Comparison of ENCODE assay signal across 25 mouse cellular contexts in the genomic region with DNA sequence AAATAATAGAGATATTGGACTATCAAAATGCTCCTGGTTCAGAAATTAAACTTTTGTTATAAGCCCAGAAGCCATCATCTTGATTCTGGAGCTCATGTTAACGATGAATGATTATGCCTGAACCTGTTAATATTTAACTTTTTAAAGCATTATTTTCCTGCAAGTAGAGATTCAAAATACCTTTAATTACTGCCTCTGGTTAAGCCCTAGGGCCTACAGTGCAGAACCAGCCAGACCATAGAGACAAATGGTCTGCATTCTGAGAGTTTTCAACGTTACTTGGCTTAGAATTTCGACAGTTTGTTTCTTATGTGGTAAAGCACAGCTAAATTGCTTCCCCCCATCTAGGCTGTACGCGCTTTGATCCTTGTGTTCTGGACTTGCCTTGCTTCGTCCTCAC.
A peak's percentile ranks its signal among the peaks of the same experiment; 100 is the strongest.
DNase-seq lines count a peak whose midpoint lies in the region; ATAC-seq and TF ChIP-seq lines count a peak whose summit lies in the region.
"Had no signal": no experiment of that assay in that cellular context is flagged by ENCODE, and none has a peak within 500 bp of the region (broad histone marks: within the 10 kb centered on the region; RNA-seq: fewer than 3 reads in every experiment).

No protein-coding gene starts in this region.

- no peak for TF ChIP-seq CTCF in ES-Bruce4 (IDR thresholded peaks at IDR 0.05; ENCODE audit: low read depth, low read length)
- no peak for TF ChIP-seq CTCF in kidney, postnatal 0 days (IDR thresholded peaks at IDR 0.05; ENCODE audit: low read depth)
- no peak for TF ChIP-seq CTCF in left cerebral cortex, adult 2 months (IDR thresholded peaks at IDR 0.05)
- TF ChIP-seq CTCF in lung, postnatal 0 days (IDR thresholded peaks at IDR 0.05), result no peak

- no peak overlapping the region for H3K4me2 ChIP-seq in kidney, embryonic 14.5 days (replicated peaks; ENCODE audit: low read depth, low read length)
- H3K4me2 ChIP-seq in kidney, postnatal 0 days (ENCODE audit: low read length), result no peak overlapping the region
- H3K4me2 ChIP-seq in lung, postnatal 0 days (replicated peaks; ENCODE audit: low read depth, low read length), result no peak overlapping the region
- H3K4me2 ChIP-seq in heart, embryonic 12.5 days, result no peak overlapping the region
- H3K4me2 ChIP-seq: embryonic facial prominence, embryonic 13.5 days; forebrain, embryonic 12.5 days; forebrain, embryonic 15.5 days; hindbrain, embryonic 14.5 days had no signal

- WGBS in kidney, embryonic 14.5 days, result 58% methylated on average over 6 of the region's 6 CpGs
- 57% methylated on average over 6 of the region's 6 CpGs for WGBS in kidney, postnatal 0 days
- 80% methylated on average over 6 of the region's 6 CpGs for WGBS in lung, postnatal 0 days
- 77% methylated on average over 6 of the region's 6 CpGs for WGBS in heart, embryonic 12.5 days

- TF ChIP-seq POLR2A in ES-Bruce4 (IDR thresholded peaks at IDR 0.05; ENCODE audit: insufficient read depth, low read length), result no peak

- H3K4me1 ChIP-seq in ES-Bruce4 (ENCODE audit: control insufficient read depth, insufficient read depth, low read length), result peaks cover 4% of the 10 kb centered on the region
- no peaks in the 10 kb centered on the region for H3K4me1 ChIP-seq in kidney, embryonic 14.5 days (ENCODE audit: control insufficient read depth, insufficient read depth, low read length)
- 0 out of 2 replicates have a peak, but pooled peaks cover 4% of the 10 kb centered on the region for H3K4me1 ChIP-seq in kidney, postnatal 0 days (replicated peaks; ENCODE audit: insufficient read depth, low read length)
- H3K4me1 ChIP-seq in lung, postnatal 0 days (ENCODE audit: insufficient read depth, low read depth, low read length), result no peaks in the 10 kb centered on the region
- H3K4me1 ChIP-seq in heart, embryonic 12.5 days (replicated peaks), result peaks cover 26% of the 10 kb centered on the region
- H3K4me1 ChIP-seq: embryonic facial prominence, embryonic 13.5 days; forebrain, embryonic 15.5 days had no signal

- TF ChIP-seq EP300 in ES-Bruce4 (IDR thresholded peaks at IDR 0.05; ENCODE audit: insufficient read depth, low read depth, low read length), result no peak
- TF ChIP-seq EP300 in lung, postnatal 0 days (IDR thresholded peaks at IDR 0.05), result no peak

- H3K9ac ChIP-seq in ES-Bruce4 (ENCODE audit: low read depth, poor library complexity, severe bottlenecking), result no peak overlapping the region
- H3K9ac ChIP-seq in kidney, embryonic 14.5 days (ENCODE audit: low read depth, low read length), result no peak overlapping the region
- H3K9ac ChIP-seq in kidney, postnatal 0 days (ENCODE audit: low read depth, low read length), result no peak overlapping the region
- H3K9ac ChIP-seq in lung, postnatal 0 days (replicated peaks; ENCODE audit: low read depth), result no peak overlapping the region
- no peak overlapping the region for H3K9ac ChIP-seq in heart, embryonic 12.5 days
- H3K9ac ChIP-seq: embryonic facial prominence, embryonic 13.5 days; forebrain, embryonic 12.5 days; forebrain, embryonic 15.5 days; hindbrain, embryonic 14.5 days had no signal

- H3K9me3 ChIP-seq in ES-Bruce4 (replicated peaks; ENCODE audit: control insufficient read depth, insufficient read depth, low read length, poor library complexity, severe bottlenecking), result no peaks in the 10 kb centered on the region
- H3K9me3 ChIP-seq in kidney, embryonic 14.5 days (ENCODE audit: control insufficient read depth, low read length), result no peaks in the 10 kb centered on the region
- H3K9me3 ChIP-seq in kidney, postnatal 0 days (replicated peaks; ENCODE audit: low read length), result no peaks in the 10 kb centered on the region
- H3K9me3 ChIP-seq in lung, postnatal 0 days (ENCODE audit: low read length), result no peaks in the 10 kb centered on the region
- no peaks in the 10 kb centered on the region for H3K9me3 ChIP-seq in heart, embryonic 12.5 days (replicated peaks)
- H3K9me3 ChIP-seq: embryonic facial prominence, embryonic 10.5 days; embryonic facial prominence, embryonic 13.5 days; forebrain, embryonic 12.5 days; forebrain, embryonic 15.5 days had no signal

- intact Hi-C loops in left cerebral cortex, adult 2 months (cut with DNase I), result no loop called here

- no peak for ATAC-seq in kidney, embryonic 14.5 days (ENCODE audit: low FRiP score, low TSS enrichment)
- ATAC-seq in kidney, postnatal 0 days (replicated peaks; ENCODE audit: low FRiP score, low read depth), result no peak
- ATAC-seq in lung, postnatal 0 days, result no peak
- ATAC-seq in heart, embryonic 12.5 days (ENCODE audit: insufficient number of reproducible peaks, low FRiP score), result no peak
- ATAC-seq: CD4-positive, CD25-positive, alpha-beta regulatory T cell, adult 4 months; forebrain, embryonic 15.5 days; hindbrain, postnatal 0 days had no signal

- peak overlapping the region; percentile 49 for H3K27ac ChIP-seq in ES-Bruce4 (ENCODE audit: insufficient read depth, low read length)
- peak overlapping the region; percentile 32; the same call in 1 of the 2 replicates for H3K27ac ChIP-seq in kidney, embryonic 14.5 days (ENCODE audit: low read depth, low read length)
- H3K27ac ChIP-seq in kidney, postnatal 0 days, result peak overlapping the region; percentile 64
- no peak overlapping the region for H3K27ac ChIP-seq in left cerebral cortex, adult 2 months
- no peak overlapping the region for H3K27ac ChIP-seq in lung, postnatal 0 days (ENCODE audit: low read length)
- H3K27ac ChIP-seq in heart, embryonic 12.5 days (ENCODE audit: poor library complexity, severe bottlenecking), result no peak overlapping the region
- H3K27ac ChIP-seq: embryonic facial prominence, embryonic 10.5 days; embryonic facial prominence, embryonic 13.5 days; forebrain, embryonic 12.5 days; forebrain, embryonic 15.5 days; hindbrain, embryonic 14.5 days; hindbrain, postnatal 0 days had no signal

- no peaks in the 10 kb centered on the region for H3K36me3 ChIP-seq in ES-Bruce4 (ENCODE audit: control insufficient read depth, insufficient read depth, low read length, poor library complexity, severe bottlenecking)
- H3K36me3 ChIP-seq in kidney, embryonic 14.5 days (ENCODE audit: control insufficient read depth, insufficient read depth, low read length), result no peaks in the 10 kb centered on the region
- H3K36me3 ChIP-seq in kidney, postnatal 0 days (ENCODE audit: insufficient read depth, low read length), result no peaks in the 10 kb centered on the region
- H3K36me3 ChIP-seq in lung, postnatal 0 days (ENCODE audit: insufficient read depth, low read length), result no peaks in the 10 kb centered on the region
- H3K36me3 ChIP-seq in heart, embryonic 12.5 days, result 0 out of 2 replicates have a peak, but pooled peaks cover 3% of the 10 kb centered on the region
- H3K36me3 ChIP-seq: embryonic facial prominence, embryonic 10.5 days; embryonic facial prominence, embryonic 13.5 days; forebrain, embryonic 12.5 days; forebrain, embryonic 15.5 days had no signal

- peak; percentile 5 to 32 for DNase-seq in kidney, adult 8-10 months
- DNase-seq in kidney, postnatal 10 days, result no peak
- peak; percentile 9 for DNase-seq in kidney, postnatal 0 days (ENCODE audit: low spot score)
- no peak for DNase-seq in left cerebral cortex, adult 2 months (ENCODE audit: extremely low spot score in 1 of 2, low spot score in 2 of 2)
- no peak for DNase-seq in lung, postnatal 0 days (ENCODE audit: low spot score)
- DNase-seq: adrenal gland, adult 8-10 months; adrenal gland, postnatal 25 days; cerebellum, adult 11-12 months; cerebellum, adult 8-10 months; cerebellum, postnatal 10 days; cerebellum, postnatal 36 days; embryo, embryonic 11 days; gastrocnemius, postnatal 25 days; heart, adult 18-20 months had no signal

- no peaks in the 10 kb centered on the region for H3K27me3 ChIP-seq in ES-Bruce4 (ENCODE audit: control insufficient read depth, insufficient read depth, low read length, poor library complexity, severe bottlenecking)
- H3K27me3 ChIP-seq in kidney, embryonic 14.5 days (ENCODE audit: control insufficient read depth, insufficient read depth, low read length), result no peaks in the 10 kb centered on the region
- H3K27me3 ChIP-seq in kidney, postnatal 0 days (ENCODE audit: insufficient read depth, low read length), result no peaks in the 10 kb centered on the region
- no peaks in the 10 kb centered on the region for H3K27me3 ChIP-seq in lung, postnatal 0 days (replicated peaks; ENCODE audit: insufficient read depth, low read length)
- H3K27me3 ChIP-seq in heart, embryonic 12.5 days (replicated peaks), result no peaks in the 10 kb centered on the region
- H3K27me3 ChIP-seq: embryonic facial prominence, embryonic 13.5 days; forebrain, embryonic 15.5 days had no signal

- no peak overlapping the region for H3K4me3 ChIP-seq in ES-Bruce4 (ENCODE audit: low read depth, low read length)
- H3K4me3 ChIP-seq in kidney, embryonic 14.5 days (ENCODE audit: low read length), result no peak overlapping the region
- H3K4me3 ChIP-seq in kidney, postnatal 0 days (replicated peaks; ENCODE audit: low read depth, low read length), result no peak overlapping the region
- H3K4me3 ChIP-seq in left cerebral cortex, adult 2 months, result no peak overlapping the region
- H3K4me3 ChIP-seq in lung, postnatal 0 days (ENCODE audit: low read depth, low read length), result no peak overlapping the region
- no peak overlapping the region for H3K4me3 ChIP-seq in heart, embryonic 12.5 days
- H3K4me3 ChIP-seq: embryonic facial prominence, embryonic 10.5 days; embryonic facial prominence, embryonic 13.5 days; erythroblast, embryonic 14.5 days; forebrain, embryonic 12.5 days; forebrain, embryonic 15.5 days had no signal

Comparison
In these comparisons a context has a peak if more than half of its experiments do, and no peak if none do; other contexts are left out.
1. DNase-seq: peak in kidney, adult 8-10 months (2 of 2) and kidney, postnatal 0 days (single experiment); none in kidney, postnatal 10 days (single experiment), left cerebral cortex, adult 2 months (0 of 2) and lung, postnatal 0 days (single experiment).
2. H3K27ac ChIP-seq: peak in ES-Bruce4 (single experiment), kidney, embryonic 14.5 days (single experiment) and kidney, postnatal 0 days (single experiment); none in left cerebral cortex, adult 2 months (single experiment), lung, postnatal 0 days (single experiment) and heart, embryonic 12.5 days (single experiment).